Mouse (Mus musculus): ENCODE results near the gene Kif5c. TPM values are rescaled to one million over a fixed set of nuclear protein-coding genes. Genes with fewer than 3 reads are reported as not detected.
A peak's percentile ranks its signal among the peaks of the same experiment; 100 is the strongest.

The Kif5c gene
- 10 to 100 TPM in 1 of 2 experiments, 1 to 10 TPM in 1; 8.2 to 14.3 TPM for total RNA-seq (2021)
- long read RNA-seq, experiment 1, partial matches to known transcripts: 13 of 16 reads
- long read RNA-seq, experiment 1, other reads (novel, unspliced or antisense): 3 of 16 reads
- long read RNA-seq, experiment 2, full-length matches to known transcripts: 6 of 11 reads
- long read RNA-seq, experiment 2, partial matches to known transcripts: 4 of 11 reads
- long read RNA-seq, experiment 2, other reads (novel, unspliced or antisense): 1 of 11 reads

DNA sequence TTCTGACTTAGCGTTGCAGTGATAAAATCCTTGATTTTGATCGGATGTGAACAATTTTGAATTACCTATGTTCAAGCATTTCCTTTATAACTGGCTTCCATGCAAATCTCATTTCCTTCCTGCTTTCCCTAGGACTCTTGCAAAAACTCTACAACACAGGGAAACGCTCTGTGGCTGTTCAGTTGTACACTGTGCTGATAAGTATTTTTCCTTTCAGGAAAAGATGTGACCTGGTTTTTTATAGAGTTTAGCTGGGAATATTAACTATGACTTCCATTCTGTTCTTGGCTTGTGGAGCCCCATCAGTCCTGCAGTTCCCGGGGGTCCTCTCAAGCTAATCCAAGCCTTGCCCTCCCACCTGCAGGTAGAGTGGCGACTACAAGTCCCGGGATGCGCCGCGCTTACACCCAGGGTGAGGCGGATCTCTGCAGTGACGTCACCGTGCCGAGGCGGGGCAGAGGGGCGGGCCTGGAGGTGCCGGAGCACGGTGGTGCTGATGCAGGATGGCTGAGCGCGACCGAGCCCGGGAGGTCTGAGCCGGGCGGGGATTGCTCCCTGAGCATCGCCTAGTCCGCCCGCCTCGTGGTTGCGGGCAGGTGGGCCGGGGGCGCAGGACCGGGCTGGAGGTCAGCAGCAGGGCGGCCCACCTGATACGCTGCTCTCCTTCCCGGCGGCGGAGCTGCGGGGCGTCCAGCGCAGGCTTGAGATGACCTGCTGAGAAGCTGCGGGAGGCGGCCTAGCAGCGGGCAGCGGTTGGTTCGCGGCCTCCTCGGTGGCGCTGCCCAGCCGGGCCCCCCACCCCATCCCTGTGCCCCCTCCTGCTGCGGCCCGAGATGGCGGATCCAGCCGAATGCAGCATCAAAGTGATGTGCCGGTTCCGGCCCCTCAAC, at the start of gene Kif5c:
Gene Kif5c (plus strand): TSS at position 470 of the 890 bp plus-strand sequence.
- DNase-seq: peak; percentile 88

DNA sequence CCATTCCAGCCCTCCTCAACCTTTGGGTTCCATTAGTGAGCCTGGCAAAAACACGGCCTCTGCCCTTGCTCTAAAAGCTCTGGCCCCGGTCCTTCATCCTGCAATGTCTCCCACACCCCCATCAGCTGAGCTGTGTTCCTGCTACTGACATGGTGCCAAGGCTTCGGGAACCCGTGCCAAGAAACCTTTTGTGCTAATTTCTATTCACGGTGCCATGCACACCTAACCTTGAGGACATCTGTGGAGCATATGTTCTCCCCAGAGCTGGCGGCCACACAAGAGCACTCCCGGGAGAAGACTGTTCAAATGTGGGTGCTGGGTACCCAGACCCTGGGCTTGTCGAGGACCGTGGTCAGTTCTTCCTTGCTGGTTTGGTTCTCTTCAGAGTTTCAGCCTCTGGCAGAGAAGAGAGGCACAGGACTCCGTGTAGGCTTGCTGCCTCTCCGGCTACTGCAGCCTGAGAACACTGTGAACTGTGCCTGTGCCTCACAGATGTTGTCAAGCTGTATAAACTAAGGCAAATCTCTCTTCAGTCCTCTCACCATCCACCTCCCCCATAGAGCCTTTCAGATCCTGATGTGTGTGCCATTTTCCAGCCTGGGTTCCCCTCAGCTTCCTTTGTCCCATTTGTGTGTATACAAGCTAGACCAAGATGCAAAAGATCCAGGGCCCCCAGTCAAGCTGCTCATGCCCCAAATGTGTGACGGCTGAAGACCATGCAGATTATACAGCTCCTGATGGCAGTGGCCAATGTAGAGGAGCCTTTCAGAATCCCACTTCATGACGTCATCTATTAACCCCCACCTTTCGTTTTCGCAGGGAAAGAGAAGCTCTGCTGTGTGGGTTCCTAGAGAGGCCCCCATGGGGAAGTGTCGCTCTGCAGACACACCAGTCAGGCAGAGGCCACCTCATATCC, 49.0 kb upstream of the Kif5c start:
- DNase-seq: peak; percentile 71

DNA sequence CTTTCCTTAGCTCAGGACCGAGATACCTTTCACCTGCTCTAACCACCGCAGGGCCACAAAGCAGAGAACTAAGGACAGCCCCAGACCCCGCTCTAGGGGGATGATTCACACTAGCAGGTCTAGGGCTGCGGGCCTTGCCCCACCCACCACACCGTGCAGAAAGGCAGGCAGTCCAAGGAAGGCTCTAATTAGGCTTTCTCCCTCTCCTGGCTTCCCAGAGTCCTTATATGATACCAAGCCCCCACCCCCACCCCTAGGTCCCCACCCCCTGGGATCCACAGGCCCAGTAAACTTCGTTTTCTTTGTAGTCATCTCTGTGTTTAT, 48.4 kb upstream of the Kif5c start:
- no peak for DNase-seq

DNA sequence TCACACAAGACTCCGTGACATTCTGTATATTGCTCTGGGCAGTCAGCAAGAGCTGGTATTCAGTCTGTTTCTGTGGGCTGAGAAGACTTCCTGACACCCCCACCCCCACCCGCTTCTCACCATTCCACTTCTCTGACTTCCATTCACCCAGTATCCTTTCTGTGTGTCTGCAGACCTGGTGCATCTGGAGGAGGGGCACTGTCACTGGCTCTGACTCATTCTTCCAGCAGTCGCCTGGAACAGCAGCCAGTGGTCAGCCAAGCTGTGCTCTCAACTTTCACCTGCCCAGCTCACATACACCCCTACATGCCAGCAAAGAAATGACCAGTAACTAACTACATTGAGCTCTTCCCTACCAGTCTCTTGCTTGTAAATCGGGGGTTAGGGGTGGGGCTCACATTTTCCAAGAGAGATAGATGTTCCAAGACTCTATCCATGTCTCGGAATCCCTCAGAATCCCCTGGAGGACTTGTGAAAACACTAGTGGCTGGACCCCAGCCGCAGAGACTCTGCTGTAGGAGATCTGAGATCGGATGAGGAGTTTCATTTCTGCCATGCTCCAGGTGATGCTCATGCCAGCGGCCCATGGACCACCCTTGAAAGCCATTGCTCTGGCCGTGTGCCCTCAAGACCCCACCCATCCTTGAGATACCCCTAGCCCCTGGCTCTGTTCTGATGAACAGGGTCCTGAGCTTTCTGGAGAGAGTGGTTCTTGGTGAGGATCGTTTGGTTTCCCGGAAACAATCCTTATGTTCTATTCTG, 47.8 kb upstream of the Kif5c start:
- peak; percentile 21 for DNase-seq

DNA sequence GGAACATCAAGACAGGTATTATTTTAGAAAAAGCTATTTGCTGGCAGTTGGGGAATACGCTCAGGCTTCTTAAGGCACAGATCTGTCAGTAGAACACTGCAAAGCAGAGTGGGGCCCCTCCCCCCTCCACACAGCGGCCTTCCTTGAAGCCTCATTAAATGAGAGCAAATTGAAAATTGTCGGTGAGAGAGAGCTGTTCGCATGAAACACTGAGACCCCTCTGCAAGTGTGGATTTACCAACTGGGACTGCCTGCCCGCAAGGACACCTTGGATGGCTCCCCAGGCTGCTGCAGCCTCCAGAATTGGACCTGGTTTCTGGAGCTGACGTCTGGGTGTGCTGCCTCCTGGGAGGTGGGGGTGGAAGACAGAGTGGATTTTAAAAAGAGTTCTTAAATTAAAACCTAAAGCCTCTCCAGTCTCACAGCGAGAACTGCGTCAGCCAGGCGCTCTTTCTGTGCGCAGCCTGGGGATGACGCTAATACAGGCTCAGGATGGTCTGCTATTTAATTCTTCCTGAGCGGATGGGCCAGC, 46.9 kb upstream of the Kif5c start:
- peak; percentile 37 for DNase-seq

DNA sequence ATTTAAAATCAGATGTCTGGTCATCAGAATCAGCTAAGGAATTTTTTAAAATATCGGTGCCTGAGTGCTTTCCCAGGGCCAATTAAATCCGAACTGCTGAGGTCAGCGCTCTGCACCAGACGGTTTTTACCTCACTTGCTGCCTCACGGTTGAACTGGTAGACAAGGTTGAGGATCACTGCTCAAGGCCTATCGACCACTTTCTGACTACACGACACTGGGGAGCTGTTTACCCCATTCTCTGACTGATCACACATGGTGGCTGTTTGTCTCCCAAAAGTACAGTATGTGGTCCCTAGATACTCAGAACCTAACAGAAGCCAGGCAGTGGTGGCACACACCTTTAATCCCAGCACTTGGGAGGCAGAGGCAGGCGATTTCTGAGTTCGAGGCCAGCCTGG, 46.4 kb upstream of the Kif5c start:
- no peak for DNase-seq

DNA sequence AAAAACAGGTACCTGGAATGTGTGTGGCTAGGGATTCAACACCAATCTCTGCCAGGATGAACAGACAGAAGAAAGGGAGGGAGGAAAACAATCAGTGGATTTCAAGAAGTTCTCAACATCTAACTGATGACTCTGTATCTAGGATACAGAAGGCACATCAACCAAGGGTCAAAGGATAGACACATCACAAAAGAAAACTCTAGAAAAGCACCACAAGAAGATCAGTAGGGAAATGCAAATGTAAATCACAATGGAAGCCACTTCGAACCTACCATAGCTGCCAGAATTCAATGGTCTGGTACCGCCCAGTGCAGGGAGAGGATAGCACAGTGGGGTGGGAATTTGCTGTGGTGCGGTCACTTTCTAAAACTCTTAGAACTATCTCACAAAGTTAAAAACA, 45.8 kb upstream of the Kif5c start:
- no peak for DNase-seq

DNA sequence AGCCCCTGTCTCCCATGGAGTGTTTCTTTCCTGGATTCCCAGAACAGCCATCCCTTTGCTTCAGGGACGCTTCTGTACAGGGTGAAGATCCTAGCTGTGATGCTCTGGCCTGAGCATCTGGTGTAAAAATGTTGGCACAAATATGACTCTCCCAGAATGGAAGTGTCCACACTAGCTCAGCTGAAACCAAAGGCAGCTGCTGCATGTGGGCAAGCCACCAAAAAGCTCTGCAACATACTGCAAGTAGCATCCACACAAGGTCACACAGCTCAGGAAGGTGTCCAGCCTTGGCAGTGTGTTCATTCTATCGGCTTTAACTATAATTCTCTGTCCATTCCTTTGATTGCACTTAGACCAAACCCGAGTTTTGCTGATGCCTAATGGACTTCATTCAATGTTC, 38.5 kb upstream of the Kif5c start:
- no peak for DNase-seq

DNA sequence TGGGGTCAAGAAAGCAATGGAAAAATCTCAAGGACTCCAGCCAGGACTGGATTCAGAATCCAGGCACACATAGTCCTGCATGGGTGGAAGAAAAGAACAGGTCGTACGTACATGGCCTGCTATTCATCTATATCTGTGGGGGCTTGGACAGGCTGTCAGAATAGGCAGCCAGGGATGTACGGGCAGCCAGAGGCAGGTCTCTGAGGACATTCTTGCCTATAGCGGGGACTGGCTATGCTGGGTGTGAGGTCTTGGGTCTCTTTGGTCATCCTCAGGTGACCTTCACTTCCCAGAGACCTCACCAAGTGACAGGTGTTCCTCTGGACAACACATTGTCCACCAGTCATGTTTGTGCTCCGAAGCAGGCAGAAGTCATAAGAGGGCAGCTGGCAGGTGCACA, 36.6 kb upstream of the Kif5c start:
- DNase-seq: no peak

DNA sequence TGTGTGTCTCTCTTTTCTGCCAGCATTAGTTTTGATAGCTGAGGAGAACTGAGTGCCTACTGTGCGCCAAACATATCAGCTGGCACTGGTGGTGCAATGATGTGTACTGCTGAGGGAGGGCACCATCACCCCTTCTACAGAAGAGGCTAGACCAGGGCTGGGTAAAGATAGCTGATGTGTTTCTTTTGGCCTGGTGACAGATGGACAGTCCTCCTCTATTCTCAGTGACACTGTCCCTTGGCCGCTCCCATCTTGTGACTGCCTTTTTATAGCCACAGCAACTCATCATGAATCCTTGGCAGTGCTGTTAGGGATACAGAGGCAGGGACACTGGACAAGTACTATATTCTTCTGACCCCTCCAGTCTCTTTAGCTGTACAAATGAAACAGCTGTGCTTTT, 35.8 kb upstream of the Kif5c start:
- no peak for DNase-seq

DNA sequence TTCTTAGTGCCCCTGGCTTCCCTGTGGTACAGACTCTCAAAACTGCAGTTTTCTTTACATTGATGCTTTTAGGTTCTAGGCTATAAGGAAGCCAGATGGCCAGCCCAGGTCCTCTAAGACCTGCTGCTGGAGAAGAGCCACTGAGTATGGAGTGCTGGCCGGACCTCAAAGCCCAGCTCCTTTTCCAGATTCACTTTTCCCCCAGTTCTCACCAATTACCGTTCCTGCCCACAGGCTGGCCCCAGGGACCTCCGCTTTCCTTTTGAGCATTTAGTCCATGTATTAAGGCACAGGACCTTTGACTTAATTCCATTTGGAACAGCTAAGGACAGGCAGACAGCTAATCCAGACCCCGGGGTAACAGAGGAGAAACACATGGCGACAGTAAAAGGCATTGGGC, 28.6 kb upstream of the Kif5c start:
- peak; percentile 46 for DNase-seq

DNA sequence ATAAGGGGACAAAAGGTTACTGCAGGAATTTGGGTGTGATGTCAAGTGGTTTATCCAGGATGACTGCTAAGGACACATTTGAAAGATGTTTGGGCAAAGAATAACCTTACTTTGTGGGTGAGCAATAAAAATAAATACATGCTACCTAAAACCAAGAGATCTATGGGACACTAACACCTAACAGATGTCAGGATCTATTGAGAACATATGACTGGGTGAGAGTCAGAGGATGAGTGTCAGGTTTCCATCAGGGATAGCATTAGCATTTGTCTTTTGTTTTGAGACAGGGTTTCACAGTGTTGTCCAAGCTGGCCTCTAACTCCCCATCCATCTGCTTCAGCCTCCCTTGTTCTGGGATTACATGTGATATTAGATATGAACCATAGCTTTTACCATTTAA, 26.2 kb upstream of the Kif5c start:
- DNase-seq: no peak

DNA sequence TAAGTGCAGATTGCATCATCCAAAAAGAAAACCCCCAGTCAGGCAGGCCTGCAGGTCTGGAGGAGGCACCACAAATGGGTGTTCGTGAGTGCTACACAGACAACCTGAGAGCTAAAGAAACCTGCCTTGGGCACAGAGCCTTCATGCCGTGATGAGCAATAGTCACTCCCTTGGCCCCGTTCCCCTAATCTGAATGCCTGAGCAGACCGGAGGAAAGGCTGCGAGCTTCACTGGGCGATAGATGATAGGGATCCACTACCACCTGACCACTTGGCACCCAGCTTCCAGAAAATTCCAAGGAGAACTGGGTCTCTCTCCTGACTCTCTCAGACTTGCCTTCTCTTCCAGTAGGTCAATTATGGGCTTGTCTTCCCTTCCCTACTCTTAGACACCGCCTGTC, 24.2 kb upstream of the Kif5c start:
- no peak for DNase-seq

DNA sequence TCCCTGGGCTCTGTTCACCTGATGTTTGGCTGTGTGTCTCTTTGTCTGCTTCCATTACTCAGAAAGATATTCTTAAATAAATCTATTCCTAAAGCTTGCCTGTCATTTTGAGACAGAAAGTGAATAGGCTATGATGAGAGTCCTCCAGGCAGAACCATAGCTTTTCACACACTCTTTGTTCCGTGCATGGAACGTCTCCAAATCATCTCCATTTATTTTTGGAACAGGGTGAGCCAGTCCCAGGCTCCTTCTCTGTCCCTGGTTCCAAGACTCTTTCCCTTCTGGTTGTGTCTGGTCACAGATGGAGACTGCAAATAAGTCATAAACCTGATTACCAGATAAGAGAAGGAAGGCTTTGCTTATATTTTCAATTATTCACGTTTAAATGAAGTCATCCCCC, 22.8 kb upstream of the Kif5c start:
- no peak for DNase-seq

DNA sequence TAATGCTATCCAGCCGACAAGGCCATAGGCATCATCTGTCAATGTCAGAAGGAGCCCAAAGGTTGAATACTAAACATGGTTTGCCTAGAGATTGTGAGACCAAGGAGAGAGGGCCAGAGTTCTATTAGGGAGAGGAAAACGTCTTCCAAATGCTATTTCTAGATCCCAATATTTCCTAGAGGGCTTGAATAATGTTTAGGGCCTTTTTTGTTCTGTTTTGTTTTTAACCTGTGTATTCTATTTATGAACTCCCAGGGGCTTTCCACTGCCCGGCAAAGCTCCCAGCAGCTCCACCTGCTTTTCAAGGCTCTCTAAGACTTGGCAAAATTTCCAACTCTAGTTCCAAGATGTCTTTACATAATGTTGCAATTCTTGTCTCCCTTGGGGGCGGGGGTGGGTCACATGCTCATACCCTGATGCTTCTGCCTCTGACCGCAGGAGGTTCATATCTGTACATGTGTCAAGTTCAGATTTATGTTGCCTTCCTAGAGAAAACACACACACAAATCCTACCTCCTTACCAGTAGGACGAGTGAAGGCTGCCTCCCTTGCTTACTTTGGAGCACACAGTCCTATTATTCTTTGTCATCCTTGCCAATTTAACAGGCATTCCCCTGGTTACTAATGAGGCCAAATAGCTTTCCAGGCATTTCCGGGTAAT, 18.9 kb upstream of the Kif5c start:
- DNase-seq: peak; percentile 28

DNA sequence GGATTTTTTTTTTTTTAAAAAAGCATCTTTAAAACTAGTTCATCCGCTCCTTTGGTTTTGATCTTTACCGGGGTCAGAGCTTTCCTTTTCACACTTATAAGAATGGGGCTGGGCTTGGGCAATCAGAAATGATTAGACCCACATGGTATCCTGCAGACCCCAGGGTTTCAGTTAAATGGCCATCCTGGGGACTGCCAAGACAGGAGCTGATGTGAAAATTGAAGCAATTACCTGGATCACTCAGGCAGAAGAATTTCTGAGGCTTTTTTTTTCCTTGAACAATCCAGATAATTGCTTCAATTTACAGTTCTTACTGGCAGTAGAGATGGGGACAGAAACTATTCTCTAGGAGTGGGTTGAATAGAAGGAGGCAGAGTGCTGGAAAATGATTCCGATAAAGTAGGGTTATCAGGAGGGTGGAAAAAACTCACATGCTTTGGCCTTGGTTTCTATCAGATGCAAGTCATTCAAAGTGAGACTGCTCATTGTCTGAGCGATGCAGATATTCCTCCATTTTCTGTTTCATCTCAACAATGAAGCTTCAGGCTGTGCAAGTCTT, 16.2 kb upstream of the Kif5c start:
- no peak for DNase-seq

DNA sequence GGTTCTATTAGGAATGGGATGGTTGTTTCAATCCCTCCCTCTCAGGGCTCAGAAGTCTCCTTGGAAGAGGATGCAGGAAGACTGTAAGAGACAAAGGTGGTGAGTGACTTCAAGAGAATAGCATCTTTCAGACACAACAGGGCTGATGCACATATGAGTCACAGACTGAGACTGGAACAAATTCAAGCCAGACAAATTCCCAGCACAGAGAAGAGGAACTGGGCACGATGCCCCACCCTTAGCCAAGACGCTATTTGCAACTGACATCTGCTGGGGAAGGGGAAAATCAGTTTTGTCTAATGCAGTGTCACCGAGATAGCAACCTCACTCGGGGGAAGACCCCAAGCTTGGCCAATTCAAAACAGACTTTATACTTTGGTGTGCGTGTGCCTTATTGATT, 9.5 kb upstream of the Kif5c start:
- no peak for DNase-seq

DNA sequence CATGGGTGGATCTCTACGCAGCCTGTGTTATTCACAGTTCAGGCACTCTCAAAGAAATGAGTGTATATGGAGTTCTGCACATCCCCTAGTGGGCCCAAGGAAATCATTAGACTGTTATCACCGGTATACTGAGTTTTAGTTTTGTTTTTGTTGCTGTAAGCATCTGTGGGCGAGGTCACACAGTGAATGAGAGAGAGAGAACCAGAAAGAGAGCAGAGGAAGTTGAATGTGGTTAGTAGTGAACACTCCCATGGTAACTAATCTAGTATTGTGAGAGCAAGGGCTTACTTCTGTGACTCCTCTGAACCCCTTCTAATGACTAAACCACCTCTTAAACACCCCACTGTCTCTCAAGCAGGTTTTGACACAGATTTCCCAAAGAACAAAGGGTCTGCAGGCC, 2.3 kb upstream of the Kif5c start:
- DNase-seq: no peak

DNA sequence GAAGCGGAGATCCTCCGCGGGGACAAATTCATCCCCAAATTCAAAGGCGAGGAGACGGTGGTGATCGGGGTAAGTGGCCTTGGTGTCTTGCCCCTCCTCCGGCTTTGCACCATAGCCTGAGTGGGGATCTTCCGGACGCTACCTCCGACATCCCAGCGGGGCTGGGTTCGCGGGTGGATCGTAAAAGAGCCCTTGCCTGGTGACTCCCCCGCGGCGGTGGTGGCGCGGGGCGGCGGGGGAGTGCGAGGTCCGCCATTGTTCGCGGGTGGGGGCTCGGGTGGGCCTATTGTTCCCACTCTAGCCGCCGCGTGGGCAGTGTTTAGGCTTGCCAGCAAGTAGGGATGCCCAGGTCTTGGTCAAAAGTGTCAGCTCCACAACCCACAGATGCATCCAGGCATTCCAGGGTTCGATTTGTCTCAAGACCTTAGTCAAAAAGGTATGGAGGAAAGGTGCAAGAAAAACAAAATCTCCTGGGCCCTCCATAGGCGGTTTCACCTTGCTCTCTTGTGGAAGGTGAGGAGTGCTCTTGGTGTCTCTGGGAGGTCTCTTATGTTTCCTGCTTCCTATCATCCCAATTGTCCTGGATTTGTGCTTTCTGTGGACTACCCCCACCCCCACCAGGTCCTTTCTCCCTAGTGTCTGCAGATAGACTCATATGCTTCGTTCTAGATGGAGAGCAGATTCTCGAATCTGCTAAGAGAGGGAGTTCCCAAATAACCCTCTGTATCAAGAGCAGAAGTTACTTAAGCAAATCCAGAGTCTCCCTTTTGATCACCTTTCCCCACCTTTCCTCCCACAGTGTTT, 823 bp downstream of the Kif5c start:
- peak; percentile 10 for DNase-seq

DNA sequence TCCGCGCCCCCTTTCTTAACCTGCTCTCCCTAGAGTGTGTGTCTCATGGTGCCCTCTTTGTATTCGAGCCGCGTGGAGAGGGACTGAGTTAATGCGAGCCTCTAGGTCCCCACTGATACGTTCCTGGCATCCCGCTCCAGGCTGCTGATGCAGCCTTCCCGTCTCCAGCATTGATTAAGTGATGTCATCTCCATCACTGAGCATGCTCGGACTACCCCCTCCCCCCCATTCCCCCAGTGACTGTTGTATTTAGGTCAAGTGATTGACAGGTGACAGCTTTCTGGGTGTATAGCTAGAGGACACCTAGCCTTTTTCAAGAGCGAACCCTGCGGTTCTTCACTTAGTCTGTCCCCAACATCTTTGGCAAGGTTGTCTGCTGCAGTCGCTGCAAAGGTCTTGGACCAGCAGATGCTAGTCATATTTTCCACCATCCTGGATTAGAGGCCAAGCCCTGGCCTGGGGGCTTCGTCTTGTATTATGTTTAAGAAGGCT, 1.6 kb downstream of the Kif5c start:
- no peak for DNase-seq

Data from adrenal gland, postnatal 10 days (tissue).